Mouse (Mus musculus) midbrain, embryonic 10.5 days (tissue): Measurements from ENCODE around the gene Themis3. TPM values are rescaled to one million over a fixed set of nuclear protein-coding genes. Genes with fewer than 3 reads are reported as not detected.
"Not testable (repeated sequence)": the region's sequence is repeated elsewhere in the genome, so short reads cannot be mapped to it uniquely, and the experiment has no call there.

Experiments used
- DNase-seq: peaks from one replicate; pipeline ENCODE4 v3.0.0-alpha.2; 2017; ENCODE audit warnings: low spot score
- H3K27ac ChIP-seq: fragments of 300-500 bp; sonication (generic); replicated peaks from 2 replicates; pipeline ENCODE4 v1.5.1; 2016; ENCODE audit warnings: mild to moderate bottlenecking
- H3K27me3 ChIP-seq: fragments of 300-500 bp; sonication (generic); 2 replicates; pipeline ENCODE4 v1.6.1; 2016; ENCODE audit warnings: low read depth, mild to moderate bottlenecking; ENCODE audit not compliant: poor library complexity, severe bottlenecking
- H3K36me3 ChIP-seq: fragments of 300-500 bp; sonication (generic); 2 replicates; pipeline ENCODE4 v1.6.1; 2016; ENCODE audit warnings: mild to moderate bottlenecking, moderate library complexity
- H3K4me1 ChIP-seq: fragments of 300-500 bp; sonication (generic); 2 replicates; pipeline ENCODE4 v1.6.1; 2016
- H3K4me3 ChIP-seq: fragments of 300-500 bp; sonication (generic); 2 replicates; pipeline ENCODE4 v1.5.1; 2016; ENCODE audit warnings: mild to moderate bottlenecking, moderate library complexity
- H3K9me3 ChIP-seq: fragments of 300-500 bp; sonication (generic); replicated peaks from 2 replicates; pipeline ENCODE4 v1.6.1; 2016; ENCODE audit warnings: mild to moderate bottlenecking
- WGBS: fragments of 180-500 bp; shearing (Covaris S2); methylation state at CpG from one replicate; pipeline ENCODE4 v1.1.7; 2016; 5-methylcytosine and 5-hydroxymethylcytosine counted together
- polyA plus RNA-seq: library from polyadenylated mRNA; unstranded; fragments of >200 nt; fragmentation: Nextera tagmentation; extraction: Ambion mirVana; gene quantifications from 2 replicates; pipeline ENCODE4 v1.2.1, GENCODE M21; 2016

Gene Themis3
- polyA plus RNA-seq, 1 experiment from 2014 or later: not detected

DNA sequence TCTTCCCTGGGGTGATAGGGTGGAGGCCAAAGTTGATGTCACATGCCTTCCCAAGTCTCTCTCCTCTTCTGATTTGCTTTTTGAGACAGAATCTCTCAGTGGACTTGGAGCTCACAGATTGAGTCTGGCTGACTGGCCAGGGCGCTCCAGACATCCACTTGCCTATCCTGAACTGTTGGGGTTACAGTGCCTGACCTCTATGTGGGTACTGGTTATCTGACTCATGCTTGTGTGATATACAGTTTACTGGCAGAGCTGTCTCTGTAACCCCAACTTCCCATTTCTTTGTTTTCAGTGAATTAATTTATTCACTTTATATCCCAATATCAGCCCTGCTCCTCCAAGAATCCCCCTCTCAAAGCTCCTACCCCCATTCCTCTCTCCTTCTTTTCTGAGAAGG is 62.1 kb downstream of the Themis3 start:
- Histone ChIP-seq H3K36me3 (no peaks in the 10 kb centered on the region), H3K4me3 (no peak overlapping the region), H3K27me3 (no peaks in the 10 kb centered on the region), H3K9me3 (peaks cover 8% of the 10 kb centered on the region), H3K4me1 (no peaks in the 10 kb centered on the region), H3K27ac (no peak overlapping the region)
- WGBS: 83% methylated on average over 1 of the region's 1 CpGs
- no peak for DNase-seq

DNA sequence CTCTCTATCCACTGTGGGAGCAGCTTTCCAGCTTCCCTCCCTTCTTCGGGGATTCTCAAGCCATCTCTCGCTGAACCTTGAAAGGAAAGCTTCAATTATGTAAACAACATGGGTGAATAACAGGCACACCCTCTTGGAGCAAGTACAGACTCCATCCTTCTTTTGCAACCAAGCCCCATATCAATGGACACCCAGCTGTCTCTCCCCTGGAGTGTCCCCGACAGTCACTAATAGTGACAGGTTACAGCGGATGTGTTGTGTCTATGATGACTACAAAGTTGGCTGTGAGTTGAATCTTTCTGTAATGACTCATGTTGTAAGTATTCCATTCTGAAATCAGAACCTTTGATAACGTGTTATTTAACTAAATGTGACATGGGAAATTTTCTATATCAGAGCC is 71.0 kb downstream of the Themis3 start:
- H3K4me3 ChIP-seq: no peak overlapping the region
- H3K27ac ChIP-seq: no peak overlapping the region
- no peaks in the 10 kb centered on the region for H3K36me3 ChIP-seq
- H3K9me3 ChIP-seq: no peaks in the 10 kb centered on the region
- WGBS: 89% methylated on average over 5 of the region's 5 CpGs
- H3K27me3 ChIP-seq: no peaks in the 10 kb centered on the region
- DNase-seq: no peak
- peaks cover 8% of the 10 kb centered on the region for H3K4me1 ChIP-seq

DNA sequence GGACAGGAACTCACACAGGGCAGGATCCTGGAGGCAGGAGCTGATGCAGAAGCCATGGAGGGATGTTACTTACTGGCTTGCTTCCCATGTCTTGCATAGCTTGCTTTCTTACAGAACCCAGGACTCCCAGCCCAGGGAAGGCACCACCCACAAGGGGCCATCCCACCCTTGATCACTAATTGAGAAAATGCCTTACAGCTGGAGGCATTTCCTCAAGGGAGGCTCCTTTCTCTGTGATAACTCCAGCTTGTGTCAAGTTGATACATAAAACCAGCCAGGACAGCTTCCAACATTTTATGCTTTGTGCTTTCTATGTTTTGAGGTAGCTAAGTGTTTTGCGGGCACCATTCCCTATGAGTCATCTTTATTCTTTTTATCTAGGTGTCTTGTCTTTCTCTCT is 71.8 kb downstream of the Themis3 start:
- WGBS: 89% methylated on average over 1 of the region's 1 CpGs
- peaks cover 16% of the 10 kb centered on the region for H3K4me1 ChIP-seq

DNA sequence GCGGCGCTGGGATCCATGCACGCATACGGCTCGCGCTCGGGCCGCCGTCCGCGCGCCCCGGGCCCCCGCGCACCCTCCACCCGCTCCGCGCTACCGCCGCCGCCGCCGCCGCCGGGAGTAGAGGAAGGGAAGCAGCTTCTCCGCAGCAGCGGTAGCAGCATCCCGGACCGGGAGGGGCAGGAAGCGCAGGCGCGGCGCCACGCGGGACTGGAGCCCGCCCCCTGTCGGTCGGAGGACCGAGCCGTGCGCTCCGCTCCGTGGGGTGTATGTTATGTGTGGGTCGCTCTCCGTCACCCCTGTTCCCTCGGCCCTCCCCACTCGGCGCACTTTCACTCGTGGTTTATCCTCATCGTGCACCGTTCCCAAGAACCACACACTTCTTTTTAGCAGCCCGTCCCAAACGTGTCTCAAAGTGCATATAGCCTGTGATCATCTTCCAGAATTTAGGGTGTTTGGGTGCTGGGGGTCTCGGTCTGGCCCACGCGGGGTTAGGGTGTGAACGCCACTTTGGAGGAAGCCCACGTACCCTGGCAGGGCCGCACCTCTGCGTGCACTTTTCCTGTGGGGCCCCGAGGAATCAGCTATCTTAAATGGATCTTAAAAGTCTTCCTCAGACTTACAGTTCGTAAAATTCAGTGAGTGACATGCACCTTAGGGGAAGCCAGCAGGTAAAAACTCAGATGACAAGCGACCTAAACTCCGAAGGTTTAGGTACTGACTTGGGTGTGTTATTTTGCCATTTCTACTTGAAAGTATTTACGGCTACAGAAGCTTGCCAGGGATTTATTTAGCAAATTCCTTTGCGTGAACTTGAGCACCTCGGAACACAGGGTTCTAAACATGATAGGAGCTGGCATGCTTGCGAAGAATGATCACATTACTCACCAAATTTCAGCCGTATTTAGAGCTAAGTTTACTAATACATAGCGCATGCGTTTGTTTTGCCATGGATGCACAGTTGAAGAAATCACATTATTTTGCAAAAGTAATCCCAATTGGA is 74.6 kb downstream of the Themis3 start, which contains the start of gene Rab12:
TSS of gene Rab12 (minus strand) at position 176 of the 1,000 bp plus-strand sequence.
- peak within 1 kb of the TSS; percentile 92 for H3K27ac ChIP-seq
- H3K27me3 ChIP-seq: no peaks in the 10 kb centered on the region
- H3K4me3 ChIP-seq: peak within 1 kb of the TSS; percentile 99
- DNase-seq: peak; percentile 87
- no peaks in the 10 kb centered on the region for H3K9me3 ChIP-seq
- WGBS: 10% methylated on average over 67 of the region's 71 CpGs
- peaks cover 20% of the 10 kb centered on the region for H3K4me1 ChIP-seq
- H3K36me3 ChIP-seq: peaks cover 8% of the 10 kb centered on the region; the same call in 1 of the 2 replicates

More for the DNA sequence above, 71.8 kb downstream of the Themis3 start:
- H3K9me3 ChIP-seq, H3K4me3 ChIP-seq, H3K27ac ChIP-seq, DNase-seq, H3K36me3 ChIP-seq, H3K27me3 ChIP-seq: not testable (repeated sequence)

DNA sequence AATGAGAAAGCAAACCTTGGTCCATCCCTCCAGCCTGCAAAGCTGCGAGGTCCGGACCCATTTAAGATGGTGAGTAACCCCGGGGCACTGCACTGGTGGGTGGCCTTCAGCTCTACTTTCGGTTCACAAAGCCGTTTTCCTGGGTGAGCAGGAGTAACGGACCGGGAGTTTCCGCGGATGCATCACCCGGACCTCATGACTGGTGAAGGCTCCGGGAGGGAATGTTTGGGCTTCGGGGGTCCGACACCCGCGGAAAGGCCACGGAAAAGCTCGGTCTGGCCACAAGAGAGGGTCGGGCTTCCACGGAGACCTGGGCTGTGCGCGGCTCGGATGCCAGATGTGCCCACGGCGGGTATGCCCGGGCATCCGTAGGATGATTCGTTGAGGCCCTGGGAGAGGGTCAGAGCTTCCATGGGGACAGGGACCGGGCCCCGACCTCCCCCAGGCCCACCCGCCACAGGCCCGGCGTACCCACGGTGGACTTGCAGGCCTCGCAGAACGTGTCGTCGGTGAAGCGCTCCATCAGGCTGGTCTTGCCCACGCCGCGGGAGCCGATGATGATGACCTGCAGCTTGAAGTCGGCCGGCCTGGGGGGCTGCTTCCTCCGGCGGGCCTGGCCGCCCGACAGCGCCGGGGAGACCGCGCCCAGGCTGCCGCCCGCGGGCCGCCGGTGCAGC is 75.4 kb downstream of the Themis3 start:
- peak overlapping the region; percentile 92 for H3K27ac ChIP-seq
- no peaks in the 10 kb centered on the region for H3K27me3 ChIP-seq
- under 1% methylated on average over 54 of the region's 57 CpGs for WGBS
- peak overlapping the region; percentile 99 for H3K4me3 ChIP-seq
- no peaks in the 10 kb centered on the region for H3K9me3 ChIP-seq
- DNase-seq: no peak
- peaks cover 20% of the 10 kb centered on the region for H3K4me1 ChIP-seq
- H3K36me3 ChIP-seq: peaks cover 14% of the 10 kb centered on the region

DNA sequence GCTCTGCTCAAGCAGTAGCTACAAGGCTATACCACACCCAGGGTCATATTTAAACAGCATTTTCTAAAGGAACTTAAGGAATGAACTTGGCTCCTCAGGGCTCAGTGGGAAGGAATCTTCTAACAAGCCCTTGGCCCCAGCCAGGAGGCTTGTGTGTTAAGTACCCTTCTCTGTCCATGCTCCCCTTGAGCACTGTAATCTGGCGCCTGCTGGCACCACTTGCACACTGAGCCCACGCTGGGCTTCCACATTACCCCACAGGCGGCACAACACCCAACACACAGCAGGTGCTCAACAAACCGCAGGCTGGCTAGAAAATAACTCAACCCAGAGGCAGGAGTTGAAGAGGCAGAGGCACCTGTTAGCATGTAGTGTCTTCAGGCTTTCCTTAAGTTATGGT is 77.5 kb downstream of the Themis3 start:
- H3K4me1 ChIP-seq: peaks cover 20% of the 10 kb centered on the region
- H3K27me3 ChIP-seq: no peaks in the 10 kb centered on the region
- H3K36me3 ChIP-seq: peaks cover 29% of the 10 kb centered on the region
- no peak for DNase-seq
- no peak overlapping the region for H3K27ac ChIP-seq
- no peak overlapping the region for H3K4me3 ChIP-seq
- 89% methylated on average over 4 of the region's 4 CpGs for WGBS
- H3K9me3 ChIP-seq: no peaks in the 10 kb centered on the region

DNA sequence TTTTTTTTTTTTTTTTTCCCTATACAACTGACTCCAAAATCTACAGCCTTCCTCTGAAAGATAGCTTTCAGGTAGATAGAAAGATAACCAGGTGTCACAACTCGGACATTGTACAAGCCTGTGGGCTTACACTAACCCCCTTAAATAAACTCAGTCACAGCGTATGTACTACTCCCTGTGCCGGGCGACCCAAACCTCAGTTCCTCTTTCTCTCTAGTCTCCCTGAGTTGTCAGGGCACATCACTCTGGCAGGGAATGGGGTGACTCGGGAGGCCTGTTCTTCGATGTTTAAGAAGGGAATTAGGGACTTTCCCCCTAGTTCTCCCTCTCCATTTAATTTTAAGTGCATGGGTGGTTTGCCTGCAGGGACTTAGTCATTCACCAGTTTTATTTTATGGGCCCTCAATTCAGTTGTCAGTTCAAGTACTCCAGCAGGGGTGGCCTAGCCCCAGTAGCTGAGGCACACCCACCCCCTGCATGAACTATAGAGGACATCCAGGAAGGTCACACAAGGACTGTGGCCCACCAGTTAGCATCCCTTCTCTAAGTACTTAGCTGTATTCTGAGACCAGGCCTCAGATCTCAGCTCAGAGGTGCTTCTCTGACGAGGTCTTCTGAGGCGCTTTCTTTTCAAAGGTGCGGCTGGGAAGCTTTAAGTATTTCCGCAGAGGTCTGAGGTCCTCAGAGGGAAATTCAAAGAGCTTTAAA is 80.0 kb downstream of the Themis3 start:
- WGBS: 92% methylated on average over 10 of the region's 10 CpGs
- no peak for DNase-seq
- H3K9me3 ChIP-seq: no peaks in the 10 kb centered on the region
- peaks cover 21% of the 10 kb centered on the region for H3K4me1 ChIP-seq
- H3K27ac ChIP-seq: no peak overlapping the region
- H3K36me3 ChIP-seq: peaks cover 46% of the 10 kb centered on the region
- H3K4me3 ChIP-seq: no peak overlapping the region
- H3K27me3 ChIP-seq: no peaks in the 10 kb centered on the region

DNA sequence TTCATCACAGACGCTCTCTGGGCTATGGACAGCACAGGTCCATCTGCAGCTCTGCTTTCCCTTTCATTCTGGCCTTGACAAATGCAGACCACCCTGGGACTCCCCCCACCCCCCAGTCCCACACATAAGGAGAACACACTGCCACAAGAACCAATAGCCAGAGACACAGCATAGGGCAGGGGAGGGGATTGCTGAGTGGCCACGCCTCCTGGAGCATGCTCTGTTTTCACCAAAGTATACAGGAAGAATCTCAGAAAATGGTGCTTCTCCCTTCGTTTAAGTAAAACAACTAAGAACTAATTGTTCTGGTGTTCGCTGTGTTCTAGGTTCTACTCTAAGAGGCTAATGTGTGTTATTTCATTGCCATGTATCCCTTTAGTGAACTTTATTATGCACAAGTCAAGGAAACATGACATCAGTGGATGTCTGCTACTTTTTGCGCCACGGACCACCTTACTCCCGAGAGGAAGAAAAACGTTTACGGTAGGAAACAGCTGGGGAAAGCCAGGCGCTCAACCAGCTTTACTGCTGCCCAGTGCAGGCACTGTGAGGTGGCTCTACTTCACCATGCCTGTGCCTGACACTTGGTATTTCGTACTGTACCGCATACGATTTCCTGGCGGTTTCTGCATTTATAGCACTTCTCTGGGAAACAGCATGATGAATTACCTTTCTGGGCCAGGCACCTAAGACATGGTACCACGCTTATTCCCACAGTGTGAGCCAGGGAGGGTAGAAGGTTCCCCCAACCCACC is 82.0 kb downstream of the Themis3 start:
- no peak overlapping the region for H3K4me3 ChIP-seq
- 86% methylated on average over 15 of the region's 15 CpGs for whole genome bisulfite sequencing
- H3K9me3 ChIP-seq: no peaks in the 10 kb centered on the region
- no peak overlapping the region for H3K27ac ChIP-seq
- peaks cover 61% of the 10 kb centered on the region for H3K36me3 ChIP-seq
- no peaks in the 10 kb centered on the region for H3K27me3 ChIP-seq
- peaks cover 6% of the 10 kb centered on the region for H3K4me1 ChIP-seq
- no peak for DNase-seq

DNA sequence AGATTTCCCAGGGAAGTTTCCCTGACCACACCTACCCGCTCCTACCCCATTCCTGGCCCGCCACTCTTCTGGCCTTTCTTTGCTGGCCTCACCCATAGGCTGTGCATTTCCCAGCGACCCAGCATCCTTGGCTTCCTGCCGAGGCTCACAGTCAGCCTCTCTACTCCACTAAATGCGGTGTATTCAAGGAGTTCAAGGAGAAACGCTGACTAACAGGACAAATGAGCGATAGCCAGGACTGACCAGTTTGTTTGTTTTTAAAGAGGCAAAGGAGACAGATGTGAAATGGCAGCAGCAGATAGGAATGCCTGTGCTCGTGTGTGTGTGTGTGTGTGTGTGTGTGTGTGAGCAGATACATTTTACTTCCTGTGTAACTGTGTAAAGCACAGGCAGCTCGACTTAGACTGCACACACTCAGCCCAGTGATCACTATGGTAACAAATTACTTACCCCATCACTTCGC is 84.2 kb downstream of the Themis3 start:
- Histone ChIP-seq H3K27ac (no peak overlapping the region), H3K9me3 (no peaks in the 10 kb centered on the region), H3K4me3 (no peak overlapping the region), H3K4me1 (peaks cover 5% of the 10 kb centered on the region; the same call in 1 of the 2 replicates), H3K27me3 (no peaks in the 10 kb centered on the region), H3K36me3 (peaks cover 61% of the 10 kb centered on the region)
- 55% methylated on average over 10 of the region's 10 CpGs for WGBS
- no peak for DNase-seq

DNA sequence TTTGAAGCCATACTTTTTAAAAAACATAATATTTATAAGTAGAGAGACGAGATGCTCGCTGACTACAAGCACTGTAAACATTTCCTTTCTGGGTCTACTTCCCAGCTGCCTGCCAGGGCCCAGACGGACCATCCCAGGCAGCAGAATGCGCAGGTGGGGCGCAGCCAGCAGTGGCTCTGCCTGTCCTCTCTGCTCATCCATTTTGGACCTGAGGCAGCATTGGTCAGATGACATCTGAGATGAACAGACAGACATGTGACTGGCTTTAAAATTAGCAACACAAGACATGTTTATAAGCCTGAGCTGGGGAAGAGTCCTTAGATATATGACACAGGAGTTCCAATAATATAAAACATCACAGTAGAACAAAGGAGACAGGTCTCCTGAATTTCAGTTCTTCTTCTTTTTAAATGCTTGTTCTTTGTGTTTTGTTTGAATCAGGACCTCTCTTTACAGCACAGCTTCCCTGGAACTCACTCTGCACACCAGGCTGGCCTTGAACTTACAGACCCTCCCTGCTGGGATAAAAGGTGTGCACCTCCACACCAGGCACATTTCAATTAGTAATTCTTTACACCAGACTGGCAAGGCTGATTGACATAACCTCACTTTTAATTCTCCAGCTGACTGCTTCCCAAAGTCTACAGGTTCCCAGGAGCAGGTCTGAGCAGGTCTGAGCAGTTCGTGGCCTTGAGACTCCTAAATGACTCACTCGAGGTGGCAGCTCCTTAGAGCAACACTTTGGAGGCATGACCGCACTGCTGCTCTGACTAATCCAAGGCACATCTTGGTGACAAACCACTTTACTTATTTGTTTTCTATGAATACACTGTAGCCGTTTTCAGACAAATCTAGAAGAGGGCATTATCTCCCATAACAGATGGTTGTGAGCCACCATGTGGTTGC is 87.1 kb downstream of the Themis3 start:
- 87% methylated on average over 9 of the region's 9 CpGs for WGBS
- DNase-seq: no peak
- peaks cover 5% of the 10 kb centered on the region; the same call in 1 of the 2 replicates for H3K4me1 ChIP-seq
- H3K4me3 ChIP-seq: no peak overlapping the region
- H3K27me3 ChIP-seq: no peaks in the 10 kb centered on the region
- no peak overlapping the region for H3K27ac ChIP-seq
- H3K36me3 ChIP-seq: peaks cover 65% of the 10 kb centered on the region
- no peaks in the 10 kb centered on the region for H3K9me3 ChIP-seq

DNA sequence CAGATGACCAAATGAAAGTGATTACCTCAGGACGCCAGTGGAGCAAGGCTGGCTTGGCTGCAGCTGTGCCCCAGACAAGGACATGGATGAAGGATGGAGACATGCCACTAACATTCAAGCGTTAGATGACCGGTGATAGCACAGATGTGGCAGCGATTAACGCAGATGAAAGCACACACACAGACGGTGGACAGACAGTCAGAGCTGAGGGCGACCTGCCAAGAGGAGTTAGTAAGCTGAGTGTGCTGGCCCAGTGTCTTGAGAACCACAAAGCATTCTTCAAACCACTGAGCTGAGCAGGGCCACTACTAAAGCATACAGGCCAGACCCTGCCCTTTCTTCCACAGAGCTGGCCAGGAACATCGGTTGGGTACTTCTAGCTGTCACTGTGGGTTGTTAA is 89.5 kb downstream of the Themis3 start:
- Histone ChIP-seq H3K27ac (no peak overlapping the region), H3K4me1 (no peaks in the 10 kb centered on the region), H3K9me3 (no peaks in the 10 kb centered on the region), H3K27me3 (no peaks in the 10 kb centered on the region), H3K36me3 (peaks cover 72% of the 10 kb centered on the region), H3K4me3 (no peak overlapping the region)
- no peak for DNase-seq
- WGBS: 94% methylated on average over 8 of the region's 8 CpGs
